Mouse (Mus musculus) neural tube, embryonic 15.5 days (tissue): ENCODE results near the gene Tmod1. TPM values are rescaled to one million over a fixed set of nuclear protein-coding genes. Genes with fewer than 3 reads are reported as not detected.

Experiments
- ATAC-seq: fragments of 200-750 bp; cut with Nextera tagmentation; 2 replicates; pipeline ENCODE4 v1.8.0; 2017; ENCODE audit warnings: mild to moderate bottlenecking, moderate TSS enrichment, moderate library complexity; ENCODE audit not compliant: low FRiP score
- H3K27ac ChIP-seq: fragments of 300-500 bp; sonication (generic); replicated peaks from 2 replicates; pipeline ENCODE4 v1.5.1; 2015; ENCODE audit warnings: mild to moderate bottlenecking, inconsistent platforms
- H3K27me3 ChIP-seq: fragments of 300-500 bp; sonication (generic); replicated peaks from 2 replicates; pipeline ENCODE4 v1.6.1; 2015; ENCODE audit warnings: inconsistent platforms
- H3K36me3 ChIP-seq: fragments of 300-500 bp; sonication (generic); 2 replicates; pipeline ENCODE4 v1.6.1; 2015; ENCODE audit warnings: inconsistent platforms
- H3K4me1 ChIP-seq: fragments of 300-500 bp; sonication (generic); 2 replicates; pipeline ENCODE4 v1.6.1; 2015; ENCODE audit warnings: inconsistent platforms
- H3K4me2 ChIP-seq: fragments of 300-500 bp; sonication (generic); 2 replicates; pipeline ENCODE4 v1.6.1; 2015; ENCODE audit warnings: inconsistent platforms, mild to moderate bottlenecking, moderate library complexity
- H3K4me3 ChIP-seq: fragments of 300-500 bp; sonication (generic); replicated peaks from 2 replicates; pipeline ENCODE4 v1.5.1; 2015; ENCODE audit warnings: mild to moderate bottlenecking, inconsistent platforms
- H3K9ac ChIP-seq: fragments of 300-500 bp; sonication (generic); replicated peaks from 2 replicates; pipeline ENCODE4 v1.6.1; 2015; ENCODE audit warnings: mild to moderate bottlenecking, inconsistent platforms
- H3K9me3 ChIP-seq: fragments of 300-500 bp; sonication (generic); replicated peaks from 2 replicates; pipeline ENCODE4 v1.6.1; 2016; ENCODE audit warnings: inconsistent platforms
- WGBS: fragments of 180-500 bp; shearing (Covaris S2); methylation state at CpG from one replicate; pipeline ENCODE4 v1.1.7; 2015; ENCODE audit warnings: mixed read lengths; 5-methylcytosine and 5-hydroxymethylcytosine counted together
- polyA plus RNA-seq: library from polyadenylated mRNA; unstranded; fragments of >200 nt; fragmentation: Nextera tagmentation; extraction: Ambion mirVana; gene quantifications from 2 replicates; pipeline ENCODE4 v1.2.1, GENCODE M21; 2015

The Tmod1 gene
- polyA plus RNA-seq, 1 experiment from 2014 or later, result 3.5 TPM

- H3K36me3 ChIP-seq, result peaks cover 96% of the 10 kb centered on the region
- H3K4me3 ChIP-seq, result no peak overlapping the region
- H3K4me2 ChIP-seq, result no peak overlapping the region
- no peaks in the 10 kb centered on the region for H3K27me3 ChIP-seq
- 87% methylated on average over 3 of the region's 3 CpGs for WGBS
- H3K9ac ChIP-seq, result no peak overlapping the region
- no peaks in the 10 kb centered on the region for H3K9me3 ChIP-seq
- no peak for ATAC-seq
- no peak overlapping the region for H3K27ac ChIP-seq
- H3K4me1 ChIP-seq, result no peaks in the 10 kb centered on the region
Measured at GRCm38 (mm10) chr4:46120767-46121166, 82.0 kb downstream of the Tmod1 start.

- no peak for ATAC-seq
- no peak overlapping the region for H3K9ac ChIP-seq
- no peaks in the 10 kb centered on the region for H3K4me1 ChIP-seq
- no peak overlapping the region for H3K4me2 ChIP-seq
- H3K4me3 ChIP-seq, result no peak overlapping the region
- no peak overlapping the region for H3K27ac ChIP-seq
- 90% methylated on average over 6 of the region's 6 CpGs for WGBS
- no peaks in the 10 kb centered on the region for H3K9me3 ChIP-seq
- H3K27me3 ChIP-seq, result no peaks in the 10 kb centered on the region
- H3K36me3 ChIP-seq, result peaks cover 82% of the 10 kb centered on the region
Measured at GRCm38 (mm10) chr4:46123358-46123757, 84.6 kb downstream of the Tmod1 start.

- no peak; the same call in 1 of the 2 replicates for ATAC-seq
- WGBS, result 53% methylated on average over 2 of the region's 2 CpGs
- no peaks in the 10 kb centered on the region for H3K4me1 ChIP-seq
Measured at GRCm38 (mm10) chr4:46126541-46126940, 87.8 kb downstream of the Tmod1 start.

GRCm38 (mm10) chr4:46129311-46130004 lies 90.7 kb downstream of the Tmod1 start:
- no peak overlapping the region for H3K4me2 ChIP-seq
- 95% methylated on average over 8 of the region's 8 CpGs for WGBS
- no peaks in the 10 kb centered on the region for H3K4me1 ChIP-seq
- H3K27ac ChIP-seq, result no peak overlapping the region
- H3K36me3 ChIP-seq, result peaks cover 66% of the 10 kb centered on the region
- no peak for ATAC-seq
- H3K27me3 ChIP-seq, result no peaks in the 10 kb centered on the region
- H3K9me3 ChIP-seq, result no peaks in the 10 kb centered on the region
- H3K4me3 ChIP-seq, result no peak overlapping the region
- no peak overlapping the region for H3K9ac ChIP-seq

More at GRCm38 (mm10) chr4:46126541-46126940, 87.8 kb downstream of the Tmod1 start:
- Histone ChIP-seq H3K27ac (no peak overlapping the region), H3K27me3 (no peaks in the 10 kb centered on the region), H3K9ac (no peak overlapping the region), H3K36me3 (peaks cover 77% of the 10 kb centered on the region), H3K4me2 (no peak overlapping the region), H3K9me3 (no peaks in the 10 kb centered on the region), H3K4me3 (no peak overlapping the region)

- Histone ChIP-seq H3K27ac (no peak overlapping the region), H3K9me3 (no peaks in the 10 kb centered on the region), H3K27me3 (no peaks in the 10 kb centered on the region), H3K4me3 (no peak overlapping the region), H3K36me3 (peaks cover 64% of the 10 kb centered on the region), H3K4me1 (no peaks in the 10 kb centered on the region), H3K4me2 (no peak overlapping the region), H3K9ac (no peak overlapping the region)
- no peak for ATAC-seq
- WGBS, result 78% methylated on average over 3 of the region's 3 CpGs
Measured at GRCm38 (mm10) chr4:46130221-46130620, 91.5 kb downstream of the Tmod1 start.

- no peak overlapping the region for H3K4me2 ChIP-seq
- H3K27ac ChIP-seq, result no peak overlapping the region
- H3K27me3 ChIP-seq, result no peaks in the 10 kb centered on the region
- peaks cover 10% of the 10 kb centered on the region for H3K4me1 ChIP-seq
- H3K4me3 ChIP-seq, result no peak overlapping the region
- ATAC-seq, result no peak
- 87% methylated on average over 6 of the region's 6 CpGs for WGBS
- H3K9me3 ChIP-seq, result no peaks in the 10 kb centered on the region
- H3K9ac ChIP-seq, result no peak overlapping the region
- peaks cover 62% of the 10 kb centered on the region for H3K36me3 ChIP-seq
Measured at GRCm38 (mm10) chr4:46131791-46132190, 93.1 kb downstream of the Tmod1 start.

- peak; percentile 73 for ATAC-seq
- Histone ChIP-seq H3K27ac (peak overlapping the region; percentile 99), H3K4me2 (peak overlapping the region; percentile 78), H3K9me3 (no peaks in the 10 kb centered on the region), H3K27me3 (no peaks in the 10 kb centered on the region), H3K4me3 (peak overlapping the region; percentile 96), H3K9ac (peak overlapping the region; percentile 92), H3K4me1 (peaks cover 39% of the 10 kb centered on the region), H3K36me3 (peaks cover 23% of the 10 kb centered on the region)
- 8% methylated on average over 17 of the region's 17 CpGs for WGBS
Measured at GRCm38 (mm10) chr4:46137629-46138286, 99.0 kb downstream of the Tmod1 start.

GRCm38 (mm10) chr4:46138287-46139222 lies 99.8 kb downstream of the Tmod1 start, which contains the start of the genes Ncbp1 and Tstd2:
TSS of gene Ncbp1 (plus strand) at chr4:46138613.
TSS of gene Tstd2 (minus strand) at chr4:46138694.
- H3K9ac ChIP-seq, result peak within 1 kb of the TSS; percentile 92
- peak within 1 kb of the TSS; percentile 99 for H3K27ac ChIP-seq
- under 1% methylated on average over 89 of the region's 90 CpGs for WGBS
- no peaks in the 10 kb centered on the region for H3K27me3 ChIP-seq
- peaks cover 17% of the 10 kb centered on the region for H3K36me3 ChIP-seq
- H3K4me2 ChIP-seq, result peak within 1 kb of the TSS; percentile 78
- ATAC-seq, result peak; percentile 92
- peak within 1 kb of the TSS; percentile 96 for H3K4me3 ChIP-seq
- H3K9me3 ChIP-seq, result no peaks in the 10 kb centered on the region
- H3K4me1 ChIP-seq, result peaks cover 39% of the 10 kb centered on the region

- H3K9ac ChIP-seq, result no peak overlapping the region
Measured at GRCm38 (mm10) chr4:46144323-46144722, 105.6 kb downstream of the Tmod1 start.

GRCm38 (mm10) chr4:46146881-46147280 lies 108.1 kb downstream of the Tmod1 start:
- H3K36me3 ChIP-seq, result peaks cover 39% of the 10 kb centered on the region

More at GRCm38 (mm10) chr4:46144323-46144722, 105.6 kb downstream of the Tmod1 start:
- Histone ChIP-seq H3K4me3 (no peak overlapping the region), H3K27ac (no peak overlapping the region), H3K36me3 (peaks cover 22% of the 10 kb centered on the region; the same call in 1 of the 2 replicates), H3K4me1 (peaks cover 17% of the 10 kb centered on the region), H3K4me2 (no peak overlapping the region), H3K27me3 (no peaks in the 10 kb centered on the region), H3K9me3 (no peaks in the 10 kb centered on the region)
- 75% methylated on average over 3 of the region's 3 CpGs for WGBS
- ATAC-seq, result no peak

GRCm38 (mm10) chr4:46151903-46152544 lies 113.3 kb downstream of the Tmod1 start:
- H3K36me3 ChIP-seq, result peaks cover 76% of the 10 kb centered on the region
- 97% methylated on average over 12 of the region's 12 CpGs for WGBS

More at GRCm38 (mm10) chr4:46146881-46147280, 108.1 kb downstream of the Tmod1 start:
- ATAC-seq, result no peak
- Histone ChIP-seq H3K4me1 (no peaks in the 10 kb centered on the region; the same call in 1 of the 2 replicates), H3K27ac (no peak overlapping the region), H3K27me3 (no peaks in the 10 kb centered on the region), H3K9me3 (no peaks in the 10 kb centered on the region), H3K4me2 (no peak overlapping the region), H3K4me3 (no peak overlapping the region), H3K9ac (no peak overlapping the region)
- WGBS, result 97% methylated on average over 1 of the region's 1 CpGs

More at GRCm38 (mm10) chr4:46151903-46152544, 113.3 kb downstream of the Tmod1 start:
- H3K9ac ChIP-seq, result no peak overlapping the region
- H3K9me3 ChIP-seq, result no peaks in the 10 kb centered on the region
- no peak overlapping the region for H3K27ac ChIP-seq
- no peak overlapping the region for H3K4me3 ChIP-seq
- ATAC-seq, result no peak
- no peaks in the 10 kb centered on the region for H3K27me3 ChIP-seq
- no peaks in the 10 kb centered on the region for H3K4me1 ChIP-seq
- H3K4me2 ChIP-seq, result no peak overlapping the region
